Mouse (Mus musculus) stomach, embryonic 15.5 days (tissue): ENCODE data around the gene C1rl. TPM values are rescaled to one million over a fixed set of nuclear protein-coding genes. Genes with fewer than 3 reads are reported as not detected.
A peak's percentile ranks its signal among the peaks of the same experiment; 100 is the strongest.
"Not testable (repeated sequence)": the region's sequence is repeated elsewhere in the genome, so short reads cannot be mapped to it uniquely, and the experiment has no call there.

ENCODE experiments used
- ATAC-seq: fragments of 200-750 bp; cut with Nextera tagmentation; 2 replicates; pipeline ENCODE4 v1.8.0; 2017; ENCODE audit warnings: low read depth, moderate number of reproducible peaks, moderate TSS enrichment; ENCODE audit not compliant: insufficient read depth, low FRiP score
- H3K27ac ChIP-seq: fragments of 300-500 bp; sonication (generic); 2 replicates; pipeline ENCODE4 v1.5.1; 2015; ENCODE audit warnings: mild to moderate bottlenecking, inconsistent platforms
- H3K27me3 ChIP-seq: fragments of 300-500 bp; sonication (generic); replicated peaks from 2 replicates; pipeline ENCODE4 v1.6.1; 2015; ENCODE audit warnings: inconsistent platforms
- H3K36me3 ChIP-seq: fragments of 300-500 bp; sonication (generic); 2 replicates; pipeline ENCODE4 v1.6.1; 2015; ENCODE audit warnings: inconsistent platforms
- H3K4me1 ChIP-seq: fragments of 300-500 bp; sonication (generic); 2 replicates; pipeline ENCODE4 v1.6.1; 2015; ENCODE audit warnings: inconsistent platforms
- H3K4me2 ChIP-seq: fragments of 300-500 bp; sonication (generic); 2 replicates; pipeline ENCODE4 v1.6.1; 2015; ENCODE audit warnings: mild to moderate bottlenecking, inconsistent platforms
- H3K4me3 ChIP-seq: fragments of 300-500 bp; sonication (generic); replicated peaks from 2 replicates; pipeline ENCODE4 v1.5.1; 2015; ENCODE audit warnings: inconsistent platforms
- H3K9ac ChIP-seq: fragments of 300-500 bp; sonication (generic); 2 replicates; pipeline ENCODE4 v1.6.1; 2015; ENCODE audit warnings: inconsistent platforms
- H3K9me3 ChIP-seq: fragments of 300-500 bp; sonication (generic); 2 replicates; pipeline ENCODE4 v1.6.1; 2016; ENCODE audit warnings: inconsistent platforms
- WGBS: fragments of 180-500 bp; shearing (Covaris S2); methylation state at CpG from one replicate; pipeline ENCODE4 v1.1.7; 2015; 5-methylcytosine and 5-hydroxymethylcytosine counted together
- polyA plus RNA-seq: library from polyadenylated mRNA; unstranded; fragments of >200 nt; fragmentation: Nextera tagmentation; extraction: Ambion mirVana; gene quantifications from 2 replicates; pipeline ENCODE4 v1.2.1, GENCODE M21; 2015

The C1rl gene
- polyA plus RNA-seq, 1 experiment from 2014 or later: 2.2 TPM

DNA sequence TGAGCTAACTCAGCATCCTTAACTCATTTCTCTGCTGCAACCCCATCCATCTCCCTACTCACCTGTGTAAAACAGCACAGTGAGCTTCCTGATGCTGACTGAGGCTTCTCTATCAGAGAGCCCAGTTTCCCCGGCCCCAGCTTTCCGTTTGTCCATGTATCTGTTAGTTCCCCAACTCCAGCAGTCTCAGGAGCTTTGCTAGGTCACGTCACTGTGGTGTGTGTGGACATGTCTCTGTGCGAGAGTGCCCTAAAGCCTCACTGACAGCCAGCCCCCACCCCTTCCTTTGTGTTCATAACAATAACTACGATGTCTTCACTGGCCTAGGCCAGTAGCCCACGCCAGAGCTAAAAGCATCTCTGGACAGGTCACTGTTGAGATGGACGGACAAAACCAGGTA is 16.7 kb upstream of the C1rl start:
- Histone ChIP-seq H3K27ac (no peak overlapping the region), H3K4me1 (no peaks in the 10 kb centered on the region), H3K9me3 (no peaks in the 10 kb centered on the region), H3K27me3 (no peaks in the 10 kb centered on the region), H3K4me2 (no peak overlapping the region), H3K36me3 (no peaks in the 10 kb centered on the region), H3K4me3 (no peak overlapping the region), H3K9ac (no peak overlapping the region)
- no peak for ATAC-seq
- WGBS: 83% methylated on average over 7 of the region's 7 CpGs

DNA sequence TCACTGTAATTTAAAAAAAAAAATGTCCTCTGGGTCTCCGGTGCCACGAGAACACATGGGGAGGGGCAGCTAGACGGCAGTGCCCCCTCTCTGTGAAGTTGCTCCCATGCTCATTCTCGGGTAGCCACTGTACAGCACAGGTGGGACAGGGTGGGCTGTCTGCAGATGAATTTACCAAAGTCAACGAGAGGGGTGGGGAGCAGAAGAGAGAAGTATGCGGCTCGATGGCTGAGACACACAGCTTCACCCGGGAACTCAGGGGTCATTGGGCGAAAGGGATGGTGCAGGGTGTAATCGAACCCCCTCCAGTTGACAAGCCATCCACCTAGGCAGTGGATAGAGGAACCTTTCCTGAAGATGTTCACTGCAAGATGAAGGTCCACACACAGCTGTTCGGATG is 16.1 kb upstream of the C1rl start:
- Histone ChIP-seq H3K36me3 (no peaks in the 10 kb centered on the region), H3K4me2 (no peak overlapping the region), H3K9ac (no peak overlapping the region), H3K9me3 (no peaks in the 10 kb centered on the region), H3K27ac (no peak overlapping the region), H3K27me3 (no peaks in the 10 kb centered on the region), H3K4me3 (no peak overlapping the region), H3K4me1 (no peaks in the 10 kb centered on the region)
- ATAC-seq: no peak
- WGBS: 78% methylated on average over 11 of the region's 11 CpGs

DNA sequence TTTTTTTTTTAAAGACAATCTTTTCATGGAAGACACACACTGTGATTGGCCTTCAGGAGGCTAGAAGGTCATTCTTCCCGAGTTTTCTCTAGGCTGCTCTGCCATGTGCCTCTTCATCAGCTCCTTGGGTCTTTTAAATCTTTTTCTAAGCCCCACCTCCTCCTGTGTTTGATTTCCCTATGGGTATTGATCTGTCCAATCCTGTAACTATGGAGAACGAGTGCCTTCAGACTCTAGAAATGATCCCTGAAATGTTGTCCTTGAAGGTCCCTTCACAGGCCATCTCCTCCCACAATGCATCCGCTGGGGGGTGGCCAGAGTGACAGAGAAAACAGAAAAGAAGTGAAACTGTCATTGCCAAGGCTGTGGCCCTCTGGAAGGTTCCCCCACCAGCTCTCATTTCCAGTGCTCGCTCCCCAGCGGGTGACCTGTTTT is 15.7 kb upstream of the C1rl start:
- Histone ChIP-seq H3K27me3 (no peaks in the 10 kb centered on the region), H3K9me3 (no peaks in the 10 kb centered on the region), H3K4me2 (no peak overlapping the region), H3K4me1 (no peaks in the 10 kb centered on the region), H3K27ac (no peak overlapping the region), H3K36me3 (no peaks in the 10 kb centered on the region), H3K4me3 (no peak overlapping the region), H3K9ac (no peak overlapping the region)
- 60% methylated on average over 5 of the region's 5 CpGs for WGBS
- ATAC-seq: no peak

DNA sequence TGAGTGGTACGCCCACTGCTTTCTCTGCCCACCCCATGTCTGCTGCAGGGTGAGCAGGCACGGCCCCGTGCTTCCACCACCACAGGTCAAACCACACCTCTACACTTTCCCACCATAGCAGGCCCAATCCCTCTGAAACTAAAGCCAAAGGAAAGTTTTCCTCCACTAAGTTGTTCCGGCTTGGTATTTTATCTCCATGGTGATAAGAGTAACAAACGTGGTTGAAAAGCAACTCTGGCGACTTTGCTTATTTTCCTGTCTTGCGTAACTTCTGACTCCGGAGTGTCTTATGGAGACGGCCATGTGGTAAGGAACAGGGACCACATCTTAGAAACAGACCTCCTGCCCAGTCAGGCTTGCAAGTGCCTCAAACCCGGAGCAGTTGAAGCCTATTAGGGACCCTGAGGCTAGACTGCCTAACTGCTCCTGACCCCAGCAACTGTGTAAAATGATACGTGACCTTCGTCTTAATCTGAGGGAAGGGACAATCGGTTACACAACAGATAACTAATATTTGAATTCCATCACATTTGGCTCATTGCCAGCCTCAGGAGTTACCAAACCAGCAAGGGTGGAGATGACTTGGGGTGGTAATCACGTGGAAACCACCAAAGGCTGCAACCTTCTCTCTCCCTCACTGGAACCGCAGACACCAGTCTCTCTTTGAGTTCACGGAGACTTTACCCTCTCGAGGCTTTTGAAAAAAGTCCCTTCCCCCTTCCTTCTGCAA is 14.8 kb upstream of the C1rl start:
- peak overlapping the region; percentile 42 for H3K27ac ChIP-seq
- no peaks in the 10 kb centered on the region for H3K36me3 ChIP-seq
- H3K9me3 ChIP-seq: no peaks in the 10 kb centered on the region
- peak; percentile 56 for ATAC-seq
- WGBS: 42% methylated on average over 17 of the region's 17 CpGs
- H3K4me2 ChIP-seq: no peak overlapping the region
- no peaks in the 10 kb centered on the region for H3K4me1 ChIP-seq
- no peak overlapping the region for H3K9ac ChIP-seq
- no peak overlapping the region for H3K4me3 ChIP-seq
- H3K27me3 ChIP-seq: no peaks in the 10 kb centered on the region

DNA sequence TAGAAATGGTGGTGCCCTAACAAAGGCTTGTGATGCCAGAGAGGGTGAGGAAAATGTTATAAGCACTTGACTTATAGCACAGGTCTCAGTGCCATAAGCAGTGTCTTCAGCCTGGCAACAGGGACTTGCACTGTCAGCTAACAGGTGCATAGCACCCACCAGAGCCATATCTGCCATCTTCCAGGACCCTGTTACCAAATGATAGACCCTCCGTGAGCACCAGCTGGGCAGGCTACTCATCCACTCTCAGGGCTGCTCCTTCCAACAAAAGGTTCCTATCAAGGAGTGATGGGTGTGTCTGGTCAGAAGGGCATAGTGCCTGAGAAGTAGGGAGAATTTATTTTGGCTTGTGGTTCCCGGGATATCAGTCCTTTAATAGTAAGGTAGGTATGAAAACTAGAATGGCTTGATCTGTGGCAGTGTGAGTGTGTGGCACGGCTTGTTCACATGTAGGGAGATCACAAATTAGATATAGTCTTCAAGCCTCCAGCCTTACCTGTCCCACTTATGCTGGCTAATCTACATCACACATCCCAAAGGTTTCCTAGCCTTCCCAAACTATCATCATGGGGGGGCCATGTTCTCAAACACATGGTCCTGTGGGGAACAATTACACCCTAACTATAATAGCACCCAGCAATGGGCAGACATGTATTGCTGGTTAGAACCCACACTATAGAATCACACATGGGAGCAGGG is 13.9 kb upstream of the C1rl start:
- no peak overlapping the region for H3K4me2 ChIP-seq
- H3K9me3 ChIP-seq: no peaks in the 10 kb centered on the region
- peak overlapping the region; percentile 42; the same call in 1 of the 2 replicates for H3K27ac ChIP-seq
- no peaks in the 10 kb centered on the region for H3K36me3 ChIP-seq
- no peak for ATAC-seq
- no peaks in the 10 kb centered on the region for H3K4me1 ChIP-seq
- H3K4me3 ChIP-seq: no peak overlapping the region
- no peak overlapping the region for H3K9ac ChIP-seq
- WGBS: 78% methylated on average over 3 of the region's 3 CpGs
- no peaks in the 10 kb centered on the region for H3K27me3 ChIP-seq

DNA sequence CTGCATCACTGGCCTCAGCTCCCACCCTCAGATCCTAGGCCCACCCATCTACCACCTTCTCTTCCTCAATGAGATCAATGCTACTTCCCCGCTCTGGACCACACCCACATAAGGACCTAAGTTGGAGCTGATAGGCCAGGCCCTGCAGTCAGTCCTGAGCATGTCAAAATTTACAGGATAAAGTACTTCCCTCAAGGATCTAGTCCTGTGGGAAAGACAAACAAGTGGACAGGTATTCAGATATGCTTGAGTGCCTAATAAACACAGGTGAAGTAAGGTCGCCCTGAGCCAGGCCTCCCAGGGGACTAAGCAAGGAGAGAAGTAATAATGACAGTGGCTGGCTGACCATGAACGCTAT is 13.4 kb upstream of the C1rl start:
- Histone ChIP-seq H3K27me3 (no peaks in the 10 kb centered on the region), H3K9ac (no peak overlapping the region), H3K27ac (no peak overlapping the region), H3K36me3 (no peaks in the 10 kb centered on the region), H3K4me2 (no peak overlapping the region), H3K9me3 (no peaks in the 10 kb centered on the region), H3K4me1 (no peaks in the 10 kb centered on the region), H3K4me3 (no peak overlapping the region)
- ATAC-seq: no peak; the same call in 1 of the 2 replicates
- 84% methylated on average over 3 of the region's 3 CpGs for WGBS

DNA sequence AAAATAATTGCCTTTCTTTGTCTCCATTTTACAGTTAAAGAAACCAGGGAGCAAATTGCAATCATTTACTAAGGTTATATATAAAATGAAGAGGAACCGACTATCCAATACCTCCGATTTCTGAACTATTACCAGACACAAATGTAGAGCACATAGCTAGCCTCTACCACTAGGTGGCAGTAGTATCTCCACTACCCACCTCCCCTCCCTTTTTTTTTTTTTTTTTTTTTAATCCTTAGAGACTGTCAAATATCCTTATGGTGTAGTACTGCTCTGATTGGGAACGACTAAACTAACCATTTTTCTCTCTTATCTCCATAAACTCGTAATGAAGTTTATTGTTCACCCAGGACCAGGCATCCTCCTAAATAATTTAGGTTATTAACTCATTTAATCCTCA is 12.6 kb upstream of the C1rl start:
- no peak overlapping the region for H3K9ac ChIP-seq
- ATAC-seq: no peak
- WGBS: 47% methylated on average over 4 of the region's 4 CpGs
- no peak overlapping the region for H3K4me3 ChIP-seq
- no peak overlapping the region for H3K27ac ChIP-seq
- no peaks in the 10 kb centered on the region for H3K4me1 ChIP-seq
- H3K4me2 ChIP-seq: no peak overlapping the region
- no peaks in the 10 kb centered on the region for H3K36me3 ChIP-seq
- H3K9me3 ChIP-seq: no peaks in the 10 kb centered on the region
- H3K27me3 ChIP-seq: no peaks in the 10 kb centered on the region

DNA sequence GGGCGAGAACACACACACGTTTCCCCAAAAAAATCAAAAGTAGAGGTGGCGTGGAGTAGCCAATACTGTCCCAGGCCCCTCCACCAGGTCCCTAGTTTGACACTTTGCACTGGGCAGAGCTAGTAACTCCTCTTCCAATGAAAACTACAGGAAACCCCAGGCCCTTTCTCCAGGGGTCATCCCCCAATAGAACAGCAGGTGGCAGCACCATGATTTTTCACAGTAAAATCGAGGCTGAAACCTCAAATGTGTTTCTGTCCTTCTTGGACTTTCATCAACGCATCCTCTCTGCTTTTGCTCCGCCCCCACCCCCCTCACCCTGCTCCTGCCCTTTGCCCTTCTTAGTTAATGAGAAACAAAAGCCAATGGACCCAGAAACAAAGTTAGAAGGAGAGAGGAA is 11.3 kb upstream of the C1rl start:
- no peaks in the 10 kb centered on the region for H3K36me3 ChIP-seq
- no peak overlapping the region for H3K4me2 ChIP-seq
- no peak overlapping the region for H3K4me3 ChIP-seq
- H3K4me1 ChIP-seq: no peaks in the 10 kb centered on the region
- no peak overlapping the region for H3K9ac ChIP-seq
- no peak overlapping the region for H3K27ac ChIP-seq
- H3K9me3 ChIP-seq: no peaks in the 10 kb centered on the region
- no peaks in the 10 kb centered on the region for H3K27me3 ChIP-seq
- ATAC-seq: no peak
- WGBS: 32% methylated on average over 6 of the region's 6 CpGs

DNA sequence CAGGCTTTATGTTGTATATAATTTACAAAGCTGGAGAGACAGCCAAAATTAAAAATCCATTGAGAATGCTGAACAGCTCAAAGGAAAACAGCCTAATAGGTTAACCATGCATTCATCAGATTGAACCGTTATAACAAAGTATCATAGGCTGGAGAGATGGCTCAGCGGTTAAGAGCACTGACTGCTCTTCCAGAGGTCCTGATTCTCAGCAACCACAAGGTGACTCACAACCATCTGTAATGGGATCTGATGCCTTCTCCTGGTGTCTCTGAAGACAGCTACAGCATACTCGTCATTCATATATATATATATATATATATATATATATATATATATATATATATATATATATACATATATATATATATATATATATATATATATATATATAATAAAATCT is 9.1 kb upstream of the C1rl start:
- not testable (repeated sequence) for H3K4me3 ChIP-seq, H3K27ac ChIP-seq, H3K4me1 ChIP-seq, H3K36me3 ChIP-seq, H3K4me2 ChIP-seq, H3K9me3 ChIP-seq, ATAC-seq, H3K27me3 ChIP-seq, H3K9ac ChIP-seq
- 81% methylated on average over 3 of the region's 3 CpGs for WGBS

DNA sequence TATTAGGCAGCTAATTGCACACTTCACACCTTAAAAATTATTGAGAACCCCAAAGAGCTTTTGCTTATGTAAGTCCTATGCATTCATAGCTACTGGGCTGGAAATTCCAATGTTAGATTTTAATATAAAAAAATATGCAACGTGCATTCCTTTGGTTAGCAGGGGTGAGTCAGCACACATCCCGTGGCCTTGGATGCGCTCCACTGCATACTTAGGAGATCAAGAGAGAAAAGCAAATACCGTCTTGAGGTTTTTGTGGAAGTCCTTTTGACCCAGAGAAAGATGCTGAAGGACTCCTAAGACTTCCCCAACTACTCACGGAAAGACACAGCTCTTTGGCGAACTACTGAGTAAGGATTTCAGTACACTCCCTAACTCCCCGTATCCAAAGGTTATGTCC is 8.1 kb upstream of the C1rl start:
- Histone ChIP-seq H3K27ac (no peak overlapping the region), H3K4me1 (no peaks in the 10 kb centered on the region), H3K4me3 (no peak overlapping the region), H3K9me3 (no peaks in the 10 kb centered on the region), H3K4me2 (no peak overlapping the region), H3K9ac (no peak overlapping the region), H3K27me3 (no peaks in the 10 kb centered on the region), H3K36me3 (no peaks in the 10 kb centered on the region)
- ATAC-seq: no peak
- WGBS: 62% methylated on average over 7 of the region's 7 CpGs

DNA sequence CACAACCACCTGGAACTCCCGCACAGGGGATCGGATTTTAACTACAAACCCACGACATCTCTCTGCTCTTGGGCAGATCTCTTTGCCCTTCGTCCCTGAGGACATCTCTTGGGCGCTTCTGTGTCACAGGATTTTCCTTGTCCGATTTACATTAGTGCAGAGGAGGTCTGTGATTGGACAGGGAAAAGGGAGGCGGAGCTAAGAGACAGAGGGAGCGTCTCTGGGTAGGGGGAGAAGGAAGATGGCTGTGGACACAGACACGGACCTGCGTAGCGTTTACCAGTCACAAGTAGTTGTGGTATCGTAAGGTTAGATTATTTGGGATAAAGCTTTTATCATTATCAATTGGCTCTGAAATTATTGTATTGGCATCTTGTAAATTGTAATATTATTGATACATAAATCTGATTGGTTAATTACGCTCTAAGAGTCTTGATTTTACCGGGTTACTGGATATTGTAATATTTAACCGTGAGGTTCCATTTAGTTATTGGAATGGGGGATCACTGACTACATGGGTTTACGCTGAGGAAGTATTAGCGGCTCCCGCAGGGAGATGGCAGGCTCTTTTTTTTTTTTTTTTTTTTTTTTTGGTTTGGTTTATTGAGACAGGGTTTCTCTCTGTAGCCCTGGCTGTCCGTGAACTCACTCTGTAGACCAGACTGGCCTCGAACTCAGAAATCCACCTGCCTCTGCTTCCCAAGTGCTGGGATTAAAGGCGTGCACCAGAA is 7.3 kb upstream of the C1rl start:
- WGBS: 33% methylated on average over 21 of the region's 21 CpGs
- Histone ChIP-seq H3K4me2 (peak overlapping the region; percentile 37), H3K9me3 (no peaks in the 10 kb centered on the region), H3K36me3 (no peaks in the 10 kb centered on the region), H3K27me3 (no peaks in the 10 kb centered on the region), H3K4me3 (peak overlapping the region; percentile 19; the same call in 1 of the 2 replicates), H3K4me1 (no peaks in the 10 kb centered on the region), H3K9ac (no peak overlapping the region), H3K27ac (no peak overlapping the region)
- no peak for ATAC-seq

DNA sequence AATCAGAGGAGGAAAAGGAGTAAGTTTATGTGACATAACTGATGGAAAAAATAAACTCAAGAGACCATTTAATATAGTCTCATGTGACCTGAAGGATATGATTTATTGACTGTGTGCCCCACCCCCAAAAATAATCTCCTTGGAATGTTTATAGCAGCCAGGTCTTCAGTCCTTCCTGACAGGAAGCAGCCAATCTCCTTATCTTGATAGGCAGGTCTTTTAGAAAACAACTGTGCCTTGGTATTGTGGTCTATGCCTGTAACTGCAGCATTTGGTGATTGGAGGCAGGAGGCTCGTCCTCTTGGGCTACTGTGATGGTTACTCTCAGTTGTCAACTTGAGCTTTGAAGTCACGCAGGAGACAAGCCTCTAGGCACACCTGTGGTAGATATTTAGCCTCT is 5.4 kb upstream of the C1rl start:
- Histone ChIP-seq H3K4me2 (no peak overlapping the region), H3K9me3 (no peaks in the 10 kb centered on the region), H3K4me3 (no peak overlapping the region), H3K9ac (no peak overlapping the region), H3K27me3 (no peaks in the 10 kb centered on the region), H3K36me3 (no peaks in the 10 kb centered on the region), H3K4me1 (no peaks in the 10 kb centered on the region), H3K27ac (no peak overlapping the region)
- WGBS: 30% methylated on average over 2 of the region's 2 CpGs
- ATAC-seq: no peak
